Mouse (Mus musculus) MEL (cell line): ENCODE results near the gene Iqcf3.

Experiments
- CTCF ChIP-seq, 3 experiments: IDR thresholded peaks in 2 of 3; conservative IDR thresholded peaks in 1 of 3; 2 replicates each; pipeline ENCODE4 v1.5.1; 2011 to 2012; ENCODE audit warnings: low read length in 3 of 3, low read depth in 2 of 3, mild to moderate bottlenecking in 2 of 3, improper control_type of control experiment in 1 of 3, inconsistent platforms in 1 of 3, mixed read lengths in 1 of 3, moderate library complexity in 1 of 3; ENCODE audit not compliant: control insufficient read depth in 1 of 3, insufficient read depth in 1 of 3, poor library complexity in 1 of 3, severe bottlenecking in 1 of 3
- USF1 ChIP-seq: IDR thresholded peaks from 2 replicates; pipeline ENCODE4 v1.6.1; 2014; ENCODE audit warnings: low read depth, mild to moderate bottlenecking, inconsistent platforms, low read length, improper control_type of control experiment, moderate library complexity

DNA sequence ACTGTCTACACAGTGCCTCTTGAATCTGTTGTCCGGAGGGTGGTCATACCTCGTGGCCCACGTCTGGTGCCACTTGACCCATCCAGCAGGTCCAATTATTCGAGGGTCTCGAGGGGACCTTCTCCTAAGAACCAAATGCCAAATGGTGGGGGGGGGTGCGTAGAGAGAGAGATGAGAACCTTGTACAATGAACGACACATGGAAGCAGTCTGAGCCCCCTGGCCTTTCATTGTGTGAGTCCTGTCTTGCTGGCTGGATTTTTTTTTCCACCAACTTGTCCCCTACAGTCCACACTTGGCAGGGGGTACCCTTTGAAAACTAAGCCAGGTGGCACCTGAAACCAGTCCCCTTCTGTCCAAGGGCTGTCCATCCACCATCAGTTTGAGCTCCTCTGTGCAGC is 93.7 kb downstream of the Iqcf3 start:
- TF ChIP-seq USF1 (no peak), CTCF (IDR thresholded peaks at IDR 0.05 in 2 of 3, conservative IDR thresholded peaks at IDR 0.05 in 1 of 3; ENCODE audit: control insufficient read depth in 1 of 3, insufficient read depth in 1 of 3, low read depth in 2 of 3, low read length in 3 of 3, poor library complexity in 1 of 3, severe bottlenecking in 1 of 3) (no peak)
